Mouse (Mus musculus): ENCODE measurements around the gene Sema3f.

The Sema3f gene

GRCm38 (mm10) chr9:107709697-107710483 lies at the start of gene Sema3f:
Sema3f (minus strand) TSS chr9:107710475.
- peak; percentile 76 to 80 for DNase-seq (ENCODE audit: low spot score in 2 of 2)

- DNase-seq (ENCODE audit: low spot score in 2 of 2), result no peak
These were observed 49.3 kb upstream of the Sema3f start for GRCm38 (mm10) chr9:107759593-107759992.

GRCm38 (mm10) chr9:107750378-107750777 lies 40.1 kb upstream of the Sema3f start:
- no peak for DNase-seq (ENCODE audit: low spot score in 2 of 2)

GRCm38 (mm10) chr9:107748063-107748462 lies 37.8 kb upstream of the Sema3f start:
- no peak for DNase-seq (ENCODE audit: low spot score in 2 of 2)

GRCm38 (mm10) chr9:107747310-107747709 lies 37.0 kb upstream of the Sema3f start:
- DNase-seq (ENCODE audit: low spot score in 2 of 2), result no peak

- no peak for DNase-seq (ENCODE audit: low spot score in 2 of 2)
These were observed 36.4 kb upstream of the Sema3f start for GRCm38 (mm10) chr9:107746679-107747078.

- DNase-seq (ENCODE audit: low spot score in 2 of 2), result peak in 1 of 2 experiments; percentile 31
These were observed 33.8 kb upstream of the Sema3f start for GRCm38 (mm10) chr9:107744061-107744460.

- DNase-seq (ENCODE audit: low spot score in 2 of 2), result no peak
These were observed 28.5 kb upstream of the Sema3f start for GRCm38 (mm10) chr9:107738841-107739202.

GRCm38 (mm10) chr9:107738020-107738840 lies 28.0 kb upstream of the Sema3f start:
- DNase-seq (ENCODE audit: low spot score in 2 of 2), result peak; percentile 73 to 84

GRCm38 (mm10) chr9:107736185-107736485 lies 25.9 kb upstream of the Sema3f start:
- DNase-seq (ENCODE audit: low spot score in 2 of 2), result no peak

GRCm38 (mm10) chr9:107735356-107736184 lies 25.3 kb upstream of the Sema3f start:
- DNase-seq (ENCODE audit: low spot score in 2 of 2), result no peak

GRCm38 (mm10) chr9:107734567-107734971 lies 24.3 kb upstream of the Sema3f start:
- no peak for DNase-seq (ENCODE audit: low spot score in 2 of 2)

- DNase-seq (ENCODE audit: low spot score in 2 of 2), result no peak
These were observed 19.4 kb upstream of the Sema3f start for GRCm38 (mm10) chr9:107729709-107730108.

GRCm38 (mm10) chr9:107728919-107729670 lies 18.8 kb upstream of the Sema3f start:
- DNase-seq (ENCODE audit: low spot score in 2 of 2), result no peak

GRCm38 (mm10) chr9:107727041-107727440 lies 16.8 kb upstream of the Sema3f start:
- no peak for DNase-seq (ENCODE audit: low spot score in 2 of 2)

GRCm38 (mm10) chr9:107724796-107725195 lies 14.5 kb upstream of the Sema3f start:
- no peak for DNase-seq (ENCODE audit: low spot score in 2 of 2)

GRCm38 (mm10) chr9:107723794-107724531 lies 13.7 kb upstream of the Sema3f start:
- DNase-seq (ENCODE audit: low spot score in 2 of 2), result peak; percentile 76 to 78

- no peak for DNase-seq (ENCODE audit: low spot score in 2 of 2)
These were observed 13.0 kb upstream of the Sema3f start for GRCm38 (mm10) chr9:107723292-107723691.

GRCm38 (mm10) chr9:107718781-107719540 lies 8.7 kb upstream of the Sema3f start:
- DNase-seq (ENCODE audit: low spot score in 2 of 2), result no peak

GRCm38 (mm10) chr9:107716951-107717350 lies 6.7 kb upstream of the Sema3f start:
- DNase-seq (ENCODE audit: low spot score in 2 of 2), result no peak
